Mouse (Mus musculus): ENCODE measurements around the gene Slc30a5. TPM values are rescaled to one million over a fixed set of nuclear protein-coding genes. Genes with fewer than 3 reads are reported as not detected.

The Slc30a5 gene
- polyA plus RNA-seq, 1 experiment from 2014 or later = 52.9 TPM

DNA sequence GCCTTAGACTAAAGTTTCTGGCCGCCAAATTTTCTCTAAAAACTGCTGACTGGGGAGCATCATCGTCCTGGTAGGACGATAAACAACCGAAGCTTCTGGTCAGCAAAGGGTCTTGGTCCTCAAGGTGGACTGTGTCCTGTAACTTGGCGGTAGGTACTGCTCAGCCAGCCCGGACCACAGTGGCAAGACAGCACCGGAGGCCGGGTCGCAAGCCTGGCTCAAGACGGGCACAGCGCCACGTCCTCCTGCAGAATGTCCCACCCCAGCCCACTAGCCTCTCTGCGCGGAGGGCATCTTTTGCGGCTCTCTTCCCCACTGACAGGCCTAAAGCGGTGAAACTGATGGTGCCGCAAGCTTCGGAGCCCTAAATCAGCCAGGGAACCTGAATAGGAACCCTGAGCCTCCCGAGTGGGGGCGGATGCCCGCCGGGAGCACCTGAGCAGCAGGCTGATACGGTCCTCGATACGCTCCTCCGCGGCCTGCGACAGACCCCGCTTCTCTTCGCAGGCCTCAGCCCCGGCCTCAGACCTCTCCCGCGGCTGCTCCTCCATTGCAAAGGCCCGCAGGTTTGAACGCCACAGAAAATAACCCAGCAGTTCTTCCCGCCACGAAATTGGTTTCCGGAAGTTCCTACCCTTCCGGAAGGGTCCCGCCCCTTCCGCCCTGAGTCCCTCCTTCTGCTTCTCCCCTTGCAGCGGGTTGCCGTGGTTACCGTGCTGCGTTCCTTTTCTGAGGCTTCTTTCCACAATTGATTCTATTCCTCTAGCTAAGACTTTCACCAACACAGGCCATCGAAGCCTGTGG, 57.8 kb downstream of the Slc30a5 start, which contains the start of gene Cenph:
TSS of gene Cenph (minus strand) at position 648 of the 804 bp plus-strand sequence.
- Histone ChIP-seq H3K9ac (ENCODE audit: low read depth, low read length) (peak within 1 kb of the TSS; percentile 27; the same call in 1 of the 2 replicates), H3K4me1 (replicated peaks; ENCODE audit: control insufficient read depth, insufficient read depth, low read length) (no peaks in the 10 kb centered on the region), H3K36me3 (ENCODE audit: control insufficient read depth, insufficient read depth) (peaks cover 13% of the 10 kb centered on the region; the same call in 1 of the 2 replicates), H3K4me2 (replicated peaks; ENCODE audit: low read depth) (peak within 1 kb of the TSS; percentile 68), H3K27ac (ENCODE audit: low read depth, low read length) (no peak within 1 kb of the TSS), H3K27me3 (replicated peaks; ENCODE audit: control insufficient read depth, insufficient read depth, low read length) (no peaks in the 10 kb centered on the region), H3K4me3 (ENCODE audit: low read depth, low read length) (peak within 1 kb of the TSS; percentile 59), H3K9me3 (ENCODE audit: control insufficient read depth) (no peaks in the 10 kb centered on the region)
- peak; percentile 88 for ATAC-seq
- no peak for TF ChIP-seq CTCF (IDR thresholded peaks at IDR 0.05; ENCODE audit: low read depth)
- under 1% methylated on average over 46 of the region's 46 CpGs for WGBS

- Histone ChIP-seq H3K36me3 (ENCODE audit: control insufficient read depth, insufficient read depth) (peaks cover 9% of the 10 kb centered on the region; the same call in 1 of the 2 replicates), H3K4me1 (replicated peaks; ENCODE audit: control insufficient read depth, insufficient read depth, low read length) (no peaks in the 10 kb centered on the region), H3K27me3 (replicated peaks; ENCODE audit: control insufficient read depth, insufficient read depth, low read length) (no peaks in the 10 kb centered on the region), H3K4me2 (replicated peaks; ENCODE audit: low read depth) (peak overlapping the region; percentile 68), H3K9ac (ENCODE audit: low read depth, low read length) (no peak overlapping the region), H3K9me3 (ENCODE audit: control insufficient read depth) (no peaks in the 10 kb centered on the region), H3K27ac (ENCODE audit: low read depth, low read length) (no peak overlapping the region), H3K4me3 (ENCODE audit: low read depth, low read length) (peak overlapping the region; percentile 59; the same call in 1 of the 2 replicates)
- no peak for TF ChIP-seq CTCF (IDR thresholded peaks at IDR 0.05; ENCODE audit: low read depth)
- no peak for ATAC-seq
These were observed 58.5 kb downstream of the Slc30a5 start for GRCm38 (mm10) chr13:100774704-100775103.

- ATAC-seq = no peak
- no peak for TF ChIP-seq CTCF (IDR thresholded peaks at IDR 0.05; ENCODE audit: low read depth)
- Histone ChIP-seq H3K9ac (ENCODE audit: low read depth, low read length) (no peak overlapping the region), H3K36me3 (ENCODE audit: control insufficient read depth, insufficient read depth) (peaks cover 5% of the 10 kb centered on the region; the same call in 1 of the 2 replicates), H3K4me3 (ENCODE audit: low read depth, low read length) (no peak overlapping the region), H3K9me3 (ENCODE audit: control insufficient read depth) (no peaks in the 10 kb centered on the region), H3K27ac (ENCODE audit: low read depth, low read length) (no peak overlapping the region), H3K27me3 (replicated peaks; ENCODE audit: control insufficient read depth, insufficient read depth, low read length) (no peaks in the 10 kb centered on the region), H3K4me2 (replicated peaks; ENCODE audit: low read depth) (no peak overlapping the region), H3K4me1 (replicated peaks; ENCODE audit: control insufficient read depth, insufficient read depth, low read length) (no peaks in the 10 kb centered on the region)
- WGBS = 72% methylated on average over 2 of the region's 2 CpGs
These were observed 77.9 kb downstream of the Slc30a5 start for GRCm38 (mm10) chr13:100755329-100755728.

DNA sequence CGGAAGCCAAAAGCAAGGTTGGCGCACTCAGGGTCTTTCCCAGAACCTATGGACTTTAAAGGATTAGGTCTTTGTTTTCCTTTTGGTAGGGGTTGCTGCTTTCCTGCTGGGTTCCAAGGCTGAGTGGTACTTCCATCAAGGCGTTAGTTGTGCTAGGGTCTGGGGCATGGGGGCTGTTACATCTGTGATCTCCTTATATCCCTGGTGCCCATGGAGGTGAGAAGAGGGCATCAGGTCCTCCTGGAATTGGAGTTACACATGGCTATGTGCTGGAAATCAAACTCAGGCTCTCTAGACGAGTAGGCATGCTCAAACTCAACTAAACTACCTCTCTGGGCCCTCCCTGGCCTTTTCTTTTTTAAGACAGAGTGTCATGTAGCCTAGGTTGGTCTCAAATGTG, 79.0 kb downstream of the Slc30a5 start:
- H3K27ac ChIP-seq (ENCODE audit: low read depth, low read length) = no peak overlapping the region
- no peak overlapping the region for H3K4me3 ChIP-seq (ENCODE audit: low read depth, low read length)
- H3K4me2 ChIP-seq (replicated peaks; ENCODE audit: low read depth) = no peak overlapping the region
- H3K9me3 ChIP-seq (ENCODE audit: control insufficient read depth) = no peaks in the 10 kb centered on the region
- no peaks in the 10 kb centered on the region for H3K36me3 ChIP-seq (ENCODE audit: control insufficient read depth, insufficient read depth)
- no peaks in the 10 kb centered on the region for H3K4me1 ChIP-seq (replicated peaks; ENCODE audit: control insufficient read depth, insufficient read depth, low read length)
- H3K27me3 ChIP-seq (replicated peaks; ENCODE audit: control insufficient read depth, insufficient read depth, low read length) = no peaks in the 10 kb centered on the region
- 70% methylated on average over 4 of the region's 4 CpGs for WGBS
- H3K9ac ChIP-seq (ENCODE audit: low read depth, low read length) = no peak overlapping the region
- no peak for ATAC-seq
- TF ChIP-seq CTCF (IDR thresholded peaks at IDR 0.05; ENCODE audit: low read depth) = no peak

GRCm38 (mm10) chr13:100753011-100753410, 80.2 kb downstream of the Slc30a5 start:
- no peaks in the 10 kb centered on the region for H3K27me3 ChIP-seq (replicated peaks; ENCODE audit: control insufficient read depth, insufficient read depth, low read length)
- H3K4me3 ChIP-seq (ENCODE audit: low read depth, low read length) = no peak overlapping the region
- H3K4me2 ChIP-seq (replicated peaks; ENCODE audit: low read depth) = no peak overlapping the region
- H3K9me3 ChIP-seq (ENCODE audit: control insufficient read depth) = no peaks in the 10 kb centered on the region
- ATAC-seq = no peak
- no peak overlapping the region for H3K9ac ChIP-seq (ENCODE audit: low read depth, low read length)
- H3K4me1 ChIP-seq (replicated peaks; ENCODE audit: control insufficient read depth, insufficient read depth, low read length) = no peaks in the 10 kb centered on the region
- WGBS = 76% methylated on average over 6 of the region's 6 CpGs
- H3K27ac ChIP-seq (ENCODE audit: low read depth, low read length) = no peak overlapping the region
- TF ChIP-seq CTCF (IDR thresholded peaks at IDR 0.05; ENCODE audit: low read depth) = no peak
- H3K36me3 ChIP-seq (ENCODE audit: control insufficient read depth, insufficient read depth) = no peaks in the 10 kb centered on the region

Other genes with a start within 250 kb of the Slc30a5 start
- gene Marveld2, start 216.5 kb downstream of the Slc30a5 start, polyA plus RNA-seq (2015; fragmentation: Nextera tagmentation; extraction: Ambion mirVana) = 20.8 and 21.1 TPM in 2 replicates
- gene Ak6, start 182.4 kb downstream of the Slc30a5 start, polyA plus RNA-seq (2015; fragmentation: Nextera tagmentation; extraction: Ambion mirVana) = 143 and 156 TPM in 2 replicates
- 10.3 and 11.1 TPM in 2 replicates for gene Rad17, start 182.4 kb downstream of the Slc30a5 start, polyA plus RNA-seq (2015; fragmentation: Nextera tagmentation; extraction: Ambion mirVana)
- 10.9 and 11.1 TPM in 2 replicates for gene Taf9, start 181.8 kb downstream of the Slc30a5 start, polyA plus RNA-seq (2015; fragmentation: Nextera tagmentation; extraction: Ambion mirVana)
- gene Ccdc125, start 163.7 kb downstream of the Slc30a5 start, polyA plus RNA-seq (2015; fragmentation: Nextera tagmentation; extraction: Ambion mirVana) = 3.2 and 4.1 TPM in 2 replicates
- 44.3 and 47.3 TPM in 2 replicates for gene Cdk7, start 102.5 kb downstream of the Slc30a5 start, polyA plus RNA-seq (2015; fragmentation: Nextera tagmentation; extraction: Ambion mirVana)
- 406 and 410 TPM in 2 replicates for gene Mrps36, start 88.8 kb downstream of the Slc30a5 start, polyA plus RNA-seq (2015; fragmentation: Nextera tagmentation; extraction: Ambion mirVana)
- 9.5 and 10.4 TPM in 2 replicates for gene Cenph, start 57.5 kb downstream of the Slc30a5 start, polyA plus RNA-seq (2015; fragmentation: Nextera tagmentation; extraction: Ambion mirVana)
- gene Ccnb1, start 46.9 kb downstream of the Slc30a5 start, polyA plus RNA-seq (2015; fragmentation: Nextera tagmentation; extraction: Ambion mirVana) = 30.3 and 41.3 TPM in 2 replicates

Measured in intestine, postnatal 0 days (tissue).